Mouse (Mus musculus) lung, embryonic 16.5 days (tissue): ENCODE results near the gene Cyp2u1. TPM values are rescaled to one million over a fixed set of nuclear protein-coding genes. Genes with fewer than 3 reads are reported as not detected.
A peak's percentile ranks its signal among the peaks of the same experiment; 100 is the strongest.

Experiments
- ATAC-seq: fragments of 200-750 bp; cut with Nextera tagmentation; 2 replicates; pipeline ENCODE4 v1.8.0; 2017; ENCODE audit warnings: low read depth, mild to moderate bottlenecking, moderate library complexity
- H3K27ac ChIP-seq: fragments of 300-500 bp; sonication (generic); 2 replicates; pipeline ENCODE4 v1.5.1; 2014; ENCODE audit warnings: mild to moderate bottlenecking, control low read depth, low read length
- H3K27me3 ChIP-seq: fragments of 300-500 bp; sonication (generic); 2 replicates; pipeline ENCODE4 v1.6.1; 2014; ENCODE audit warnings: low read depth, low read length, mixed read lengths; ENCODE audit not compliant: control insufficient read depth, insufficient read depth
- H3K36me3 ChIP-seq: fragments of 300-500 bp; sonication (generic); 2 replicates; pipeline ENCODE4 v1.6.1; 2014; ENCODE audit warnings: low read length; ENCODE audit not compliant: control insufficient read depth, insufficient read depth
- H3K4me1 ChIP-seq: fragments of 300-500 bp; sonication (generic); replicated peaks from 2 replicates; pipeline ENCODE4 v1.6.1; 2014; ENCODE audit warnings: low read length, mixed read lengths; ENCODE audit not compliant: control insufficient read depth, insufficient read depth
- H3K4me2 ChIP-seq: fragments of 300-500 bp; sonication (generic); 2 replicates; pipeline ENCODE4 v1.6.1; 2014; ENCODE audit warnings: low read depth, low read length, control low read depth
- H3K4me3 ChIP-seq: fragments of 300-500 bp; sonication (generic); 2 replicates; pipeline ENCODE4 v1.5.1; 2014; ENCODE audit warnings: mild to moderate bottlenecking, low read length, control low read depth
- H3K9ac ChIP-seq: fragments of 300-500 bp; sonication (generic); 2 replicates; pipeline ENCODE4 v1.6.1; 2014; ENCODE audit warnings: low read length, control low read depth
- H3K9me3 ChIP-seq: fragments of 300-500 bp; sonication (generic); 2 replicates; pipeline ENCODE4 v1.6.1; 2016; ENCODE audit warnings: low read length; ENCODE audit not compliant: control insufficient read depth
- WGBS: fragments of 180-500 bp; shearing (Covaris S2); extraction: QIAGEN DNeasy Blood & Tissue Kit; methylation state at CpG from one replicate; pipeline ENCODE4 v1.1.7; 2014; 5-methylcytosine and 5-hydroxymethylcytosine counted together
- polyA plus RNA-seq: library from polyadenylated mRNA; unstranded; fragments of >200 nt; fragmentation: Nextera tagmentation; extraction: Ambion mirVana; gene quantifications from 2 replicates; pipeline ENCODE4 v1.2.1, GENCODE M21; 2015

The Cyp2u1 gene
- polyA plus RNA-seq, 1 experiment from 2014 or later, result 2.7 TPM

- Histone ChIP-seq H3K27ac (no peak overlapping the region), H3K9me3 (no peaks in the 10 kb centered on the region), H3K4me1 (peaks cover 6% of the 10 kb centered on the region; the same call in 1 of the 2 replicates), H3K4me2 (no peak overlapping the region), H3K4me3 (no peak overlapping the region), H3K9ac (no peak overlapping the region), H3K27me3 (no peaks in the 10 kb centered on the region), H3K36me3 (peaks cover 14% of the 10 kb centered on the region)
- ATAC-seq, result peak; percentile 76
- WGBS, result 54% methylated on average over 11 of the region's 11 CpGs
These were observed 57.1 kb downstream of the Cyp2u1 start for GRCm38 (mm10) chr3:131245766-131246578.

Other genes with a start within 250 kb of the Cyp2u1 start
- 16.9 and 18.1 TPM in 2 replicates for gene Lef1, start 192.8 kb downstream of the Cyp2u1 start, polyA plus RNA-seq
- 121 and 123 TPM in 2 replicates for gene Hadh, start 31.1 kb downstream of the Cyp2u1 start, polyA plus RNA-seq
- gene Sgms2, start 188.2 kb upstream of the Cyp2u1 start, polyA plus RNA-seq, result 4.0 and 4.4 TPM in 2 replicates